Mouse (Mus musculus) gastrocnemius, postnatal 25 days (tissue): Measurements from ENCODE around the gene Cyp46a1. TPM values are rescaled to one million over a fixed set of nuclear protein-coding genes. Genes with fewer than 3 reads are reported as not detected.
A peak's percentile ranks its signal among the peaks of the same experiment; 100 is the strongest.

Source experiments
- DNase-seq: peaks from one replicate; pipeline ENCODE4 v3.0.0; 2022
- total RNA-seq, 2 experiments: library from RNA; stranded (reverse); gene quantifications; 1 replicate in 1 of 2; 2 replicates in 1 of 2; pipeline ENCODE4 v1.2.3; 2021

Gene Cyp46a1
- total RNA-seq, 2 experiments from 2014 or later: 0.13 TPM

DNA sequence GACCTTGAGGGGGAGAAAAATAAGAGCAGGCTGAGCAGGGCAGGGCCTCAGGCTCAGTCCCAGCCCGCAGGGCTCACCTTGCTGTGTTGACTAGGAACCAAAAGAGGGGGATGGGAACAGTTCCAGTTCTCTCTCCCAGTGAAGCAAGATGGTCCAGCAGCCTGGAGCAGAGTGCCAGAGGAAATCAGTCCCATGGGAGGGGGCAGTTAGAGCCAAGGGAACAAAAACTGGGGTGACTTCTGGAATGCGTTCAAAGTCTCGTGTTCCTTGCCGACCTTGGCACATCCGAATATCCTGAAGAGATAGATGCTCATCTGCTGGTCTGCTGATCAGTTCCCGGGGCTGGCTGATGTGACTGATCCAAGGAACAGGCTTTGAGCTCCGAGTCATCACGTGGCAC is 66.8 kb downstream of the Cyp46a1 start:
- no peak for DNase-seq

GRCm38 (mm10) chr12:108403957-108404356 is 69.8 kb downstream of the Cyp46a1 start:
- DNase-seq: peak; percentile 50

GRCm38 (mm10) chr12:108409100-108409499 is 74.9 kb downstream of the Cyp46a1 start:
- no peak for DNase-seq

DNA sequence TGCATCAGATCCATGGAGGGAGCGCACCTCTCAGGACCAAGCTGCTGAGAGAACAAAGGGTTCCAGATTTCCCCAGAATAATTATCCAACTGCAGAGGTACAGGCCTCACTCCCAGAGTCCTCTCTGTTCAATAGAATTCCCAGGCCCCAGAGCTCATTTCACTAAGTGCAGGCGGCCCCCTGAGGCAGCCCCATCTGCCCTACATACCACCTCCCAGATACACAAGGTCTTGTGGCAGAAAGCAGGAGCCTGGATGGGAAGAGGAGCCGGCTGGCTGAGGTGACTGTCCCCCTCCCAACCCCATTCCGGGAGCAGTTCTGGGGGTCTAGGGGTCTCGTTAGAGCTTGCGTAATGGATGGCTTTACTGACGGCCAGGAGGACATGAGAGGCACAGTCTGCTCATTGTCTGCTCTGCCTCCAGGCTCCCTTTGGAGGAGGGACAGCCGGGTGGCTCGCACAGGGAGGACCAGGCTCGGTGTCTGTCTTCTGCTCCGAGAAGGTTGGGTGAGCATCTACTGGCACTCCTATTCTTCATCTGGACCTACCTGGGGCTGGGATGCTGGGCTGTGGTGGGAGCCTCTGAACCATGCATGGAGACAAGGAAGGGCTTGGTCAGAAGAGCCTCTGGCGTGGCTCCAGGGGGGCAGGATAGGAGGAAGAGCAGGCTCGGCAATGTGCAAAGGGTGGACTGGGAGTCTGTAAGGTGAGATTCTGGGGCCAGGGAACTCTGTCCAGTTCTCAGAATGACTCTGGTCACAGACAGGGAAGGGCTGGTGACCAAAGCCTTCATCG is 76.4 kb downstream of the Cyp46a1 start:
- DNase-seq: no peak

Other genes with a start within 250 kb of the Cyp46a1 start
- 10 to 100 TPM; 79.3 to 80.6 TPM for gene Setd3, start 155.1 kb upstream of the Cyp46a1 start, total RNA-seq
- gene Ccnk, start 154.8 kb upstream of the Cyp46a1 start, total RNA-seq: 10 to 100 TPM; 61.6 to 71.1 TPM
- gene Ccdc85c, start 59.0 kb upstream of the Cyp46a1 start, total RNA-seq: 10 to 100 TPM; 11.4 to 15.2 TPM
- gene Hhipl1, start 28.1 kb upstream of the Cyp46a1 start, total RNA-seq: under 1 TPM; 0.91 to 0.95 TPM
- gene Eml1, start 36.6 kb downstream of the Cyp46a1 start, total RNA-seq: 100 to 1,000 TPM in 1 of 2 experiments, 10 to 100 TPM in 1; 84.7 to 109 TPM
- gene Evl, start 220.3 kb downstream of the Cyp46a1 start, total RNA-seq: 10 to 100 TPM; 15.0 to 16.4 TPM